Mouse (Mus musculus): ENCODE data around the gene Gm48552.

Gene Gm48552

DNA sequence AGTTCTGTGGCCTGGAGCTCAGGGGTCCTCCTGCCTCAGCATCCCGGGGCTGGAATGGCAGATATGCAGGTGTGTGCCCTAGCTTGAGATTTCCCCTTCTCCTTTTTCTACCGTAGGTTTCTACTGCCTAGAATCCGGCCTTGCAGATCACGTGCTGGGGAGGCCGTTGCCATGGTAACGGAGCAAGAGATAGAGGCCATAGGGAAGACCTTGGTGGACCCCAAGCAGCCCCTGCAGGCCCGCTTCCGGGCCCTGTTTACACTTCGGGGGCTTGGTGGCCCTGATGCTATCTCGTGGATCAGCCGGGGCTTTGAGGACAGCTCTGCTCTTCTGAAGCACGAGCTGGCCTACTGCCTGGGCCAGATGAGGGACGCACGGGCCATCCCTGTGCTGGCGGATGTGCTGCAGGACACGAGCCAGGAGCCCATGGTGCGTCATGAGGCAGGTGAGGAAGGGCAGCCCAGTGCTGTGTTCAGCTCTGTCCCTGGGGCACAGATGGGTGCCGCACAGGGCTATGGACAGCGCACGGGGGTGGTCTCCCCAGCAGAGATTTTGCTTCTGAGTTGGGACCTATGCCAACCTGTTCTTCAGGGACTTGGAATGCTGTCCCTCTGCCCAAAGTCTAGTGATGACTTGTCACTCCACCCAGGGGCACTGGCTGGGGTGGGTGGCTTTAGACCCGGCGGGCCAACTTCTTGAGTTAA is 3.0 kb upstream of the Gm48552 start:
- no peak for DNase-seq (ENCODE audit: low read depth, low spot score)

DNA sequence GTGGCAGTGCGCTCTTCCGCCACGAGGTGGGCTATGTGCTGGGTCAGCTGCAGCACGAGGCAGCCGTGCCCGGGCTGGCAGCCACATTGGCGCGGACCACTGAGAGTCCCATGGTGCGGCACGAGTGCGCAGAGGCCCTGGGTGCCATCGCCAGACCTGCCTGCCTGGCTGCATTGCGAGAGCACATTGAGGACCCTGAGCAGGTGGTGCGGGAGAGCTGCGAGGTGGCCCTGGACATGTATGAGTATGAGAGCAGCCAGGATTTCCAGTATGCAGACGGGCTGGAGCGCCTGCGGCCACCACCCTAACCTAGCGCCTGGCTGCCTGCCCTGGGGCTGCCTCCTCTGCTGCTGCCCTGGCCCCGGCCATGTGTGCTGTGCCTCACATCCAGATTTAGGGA is 1.1 kb upstream of the Gm48552 start:
- DNase-seq (ENCODE audit: low read depth, low spot score): no peak

DNA sequence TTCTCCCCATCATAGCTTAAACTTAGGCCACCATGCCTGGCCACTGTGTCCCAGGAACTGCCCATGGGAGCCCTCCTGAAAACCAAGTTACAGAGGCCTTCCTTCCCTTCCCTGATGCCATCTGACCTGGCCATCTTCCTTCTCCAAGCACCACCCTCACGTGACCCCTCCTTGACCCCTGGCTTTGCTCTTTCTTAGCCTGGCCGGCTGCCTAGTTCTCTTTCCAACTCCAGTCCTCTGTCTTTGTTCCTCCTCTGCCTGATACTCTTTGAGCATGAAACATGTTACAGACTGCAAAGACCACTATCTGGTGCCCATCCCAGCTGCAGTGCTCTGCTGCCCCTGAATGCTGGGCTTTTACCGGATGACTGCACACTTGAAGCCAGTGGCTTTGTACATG is 568 bp downstream of the Gm48552 start:
- no peak for DNase-seq (ENCODE audit: low read depth, low spot score)

DNA sequence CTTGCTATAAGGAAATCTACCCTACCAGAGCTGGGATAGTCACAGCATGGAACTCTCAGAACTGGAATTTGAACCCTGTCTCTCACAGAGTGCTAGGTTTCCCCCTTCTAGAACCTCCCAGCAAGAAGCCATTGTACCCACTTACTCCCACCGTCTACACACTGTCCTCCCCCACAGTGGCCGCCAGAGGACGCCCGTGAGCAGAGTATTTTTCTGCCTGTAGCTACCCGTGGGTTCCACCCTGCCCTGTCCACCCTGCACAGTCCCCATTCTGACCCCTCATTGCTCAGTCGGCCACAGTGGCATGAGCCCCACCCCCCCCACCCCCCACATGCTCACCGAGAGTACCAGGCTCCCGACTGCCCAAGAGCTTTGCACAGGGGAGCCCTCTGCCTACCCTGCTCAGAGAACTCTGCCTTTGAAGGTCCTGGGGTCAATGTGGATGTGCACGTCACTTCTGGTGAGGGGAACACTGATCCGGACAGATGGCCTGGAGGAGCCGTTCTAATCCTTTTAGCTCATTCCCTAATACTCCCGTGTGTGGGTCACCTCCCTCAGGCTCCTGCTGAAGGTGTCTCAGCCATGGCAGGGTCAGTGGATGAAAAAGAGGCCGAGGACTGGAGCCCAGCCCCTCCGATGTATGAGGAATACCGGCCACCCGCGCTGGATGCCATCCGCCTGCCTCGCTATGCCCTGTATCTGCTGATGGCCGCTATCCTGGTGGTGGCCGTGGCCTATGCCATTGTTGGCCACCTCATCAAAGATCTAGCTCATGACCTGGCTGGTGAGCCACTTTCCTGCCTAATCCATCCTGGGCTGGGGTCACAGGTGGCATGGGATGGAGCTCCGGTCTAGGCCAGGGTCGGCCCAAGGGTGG is 1.2 kb downstream of the Gm48552 start:
- no peak for DNase-seq (ENCODE audit: low read depth, low spot score)

DNA sequence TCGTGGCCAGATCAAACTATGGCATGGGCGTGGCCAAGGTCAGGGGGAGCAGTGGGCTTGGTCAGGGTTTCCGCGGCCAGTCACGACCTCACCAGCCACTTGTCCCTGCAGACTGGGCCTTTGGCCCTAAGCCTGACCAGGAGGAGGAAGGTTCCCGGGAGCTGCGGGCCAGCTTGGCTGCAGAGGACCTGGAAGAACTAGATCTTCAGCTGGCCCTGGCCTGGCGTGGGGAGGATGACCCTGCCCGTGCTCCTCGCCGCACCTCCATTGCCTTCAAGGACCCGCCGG is 1.8 kb downstream of the Gm48552 start:
- no peak for DNase-seq (ENCODE audit: low read depth, low spot score)

DNA sequence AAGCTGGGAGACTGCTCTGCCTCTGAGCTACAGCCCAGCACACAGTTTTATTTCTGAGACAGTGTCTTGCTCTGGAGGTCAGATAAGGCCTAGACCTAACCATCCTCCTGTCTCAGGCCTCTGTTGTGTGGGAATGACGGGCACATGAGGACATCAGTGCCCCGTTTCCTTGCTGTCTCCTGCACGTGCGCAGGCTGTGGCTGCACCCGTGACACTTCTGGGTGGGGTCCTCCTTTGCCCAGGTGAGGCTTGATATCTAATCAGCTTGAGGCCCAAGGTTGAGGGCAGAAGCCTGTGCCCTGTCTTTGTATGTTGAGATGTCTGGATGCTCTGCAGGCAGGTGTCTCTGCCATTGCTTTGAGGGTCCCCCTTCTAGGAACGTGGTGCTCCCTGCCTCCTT is 3.5 kb downstream of the Gm48552 start:
- no peak for DNase-seq (ENCODE audit: low read depth, low spot score)

DNA sequence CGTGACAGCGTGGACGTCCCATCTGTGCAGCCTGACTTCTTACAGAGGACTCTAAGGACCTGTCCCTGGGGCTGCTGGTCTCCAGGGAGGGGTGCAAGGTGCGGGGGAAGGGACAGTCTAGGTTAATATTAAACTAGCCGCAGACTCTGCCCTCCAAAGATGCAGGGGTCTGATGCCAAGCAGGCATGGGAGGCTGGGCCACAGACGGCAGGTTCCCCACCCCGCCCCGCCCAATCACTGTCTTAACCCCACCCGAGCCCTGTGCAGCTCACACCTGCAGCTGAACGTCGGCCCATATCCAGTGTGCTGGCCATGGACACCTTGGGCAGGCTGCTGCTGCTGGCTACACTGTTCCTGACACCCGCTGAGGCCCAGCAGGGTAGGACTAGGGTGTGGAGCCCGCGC is 4.0 kb downstream of the Gm48552 start, which contains the start of gene Smim24:
TSS of gene Smim24 (plus strand) at position 271 of the 405 bp plus-strand sequence.
- DNase-seq (ENCODE audit: low read depth, low spot score): no peak

DNA sequence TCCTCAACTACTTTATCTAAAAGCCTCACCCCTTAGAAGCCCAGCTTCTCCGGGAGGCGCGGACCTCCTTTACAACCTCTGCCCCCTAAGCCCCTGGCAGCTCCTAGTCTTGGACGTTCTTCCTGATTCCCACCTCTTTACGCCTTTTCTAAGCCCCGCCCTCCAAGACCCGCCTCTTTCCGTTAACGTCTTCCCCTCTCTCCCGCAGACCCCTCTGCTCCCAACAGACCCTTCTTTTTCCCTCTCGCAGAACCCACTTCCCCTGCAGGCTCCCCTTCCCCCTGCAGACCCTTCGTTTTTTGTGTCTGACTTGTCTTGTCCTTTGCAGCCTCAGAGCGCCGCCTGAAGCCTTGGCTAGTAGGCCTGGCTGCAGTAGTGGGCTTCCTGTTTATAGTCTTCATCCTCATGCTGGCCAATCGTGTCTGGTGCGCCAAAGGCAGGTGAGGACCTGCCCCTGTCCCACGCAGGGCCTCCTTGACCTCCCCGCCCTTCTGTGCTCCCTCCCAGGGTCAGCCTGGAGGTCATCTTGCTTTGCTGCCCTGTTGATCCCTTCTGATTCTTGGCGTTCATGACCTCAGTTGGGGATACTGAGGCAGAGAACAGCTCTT is 4.8 kb downstream of the Gm48552 start:
- DNase-seq (ENCODE audit: low read depth, low spot score): no peak

DNA sequence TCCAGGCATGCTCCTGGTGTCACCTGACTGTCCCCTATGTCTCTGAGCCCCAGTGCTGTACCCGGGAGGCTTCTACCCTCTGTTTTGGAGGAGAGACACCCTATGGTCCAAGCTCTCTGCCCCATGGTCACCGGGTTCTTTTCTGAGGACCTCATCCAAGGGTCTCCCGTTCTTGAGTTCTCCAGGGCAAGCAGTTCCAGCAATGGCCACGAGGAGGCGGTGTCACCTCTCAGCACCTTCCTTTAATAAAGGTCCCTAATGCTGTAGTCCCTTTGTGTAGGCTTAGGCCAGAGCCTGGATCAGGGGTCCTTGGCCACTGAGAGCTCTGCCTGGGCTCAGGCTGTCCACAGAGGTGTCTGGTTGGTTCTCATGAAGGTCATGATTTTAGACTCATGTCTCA is 6.3 kb downstream of the Gm48552 start:
- DNase-seq (ENCODE audit: low read depth, low spot score): no peak

DNA sequence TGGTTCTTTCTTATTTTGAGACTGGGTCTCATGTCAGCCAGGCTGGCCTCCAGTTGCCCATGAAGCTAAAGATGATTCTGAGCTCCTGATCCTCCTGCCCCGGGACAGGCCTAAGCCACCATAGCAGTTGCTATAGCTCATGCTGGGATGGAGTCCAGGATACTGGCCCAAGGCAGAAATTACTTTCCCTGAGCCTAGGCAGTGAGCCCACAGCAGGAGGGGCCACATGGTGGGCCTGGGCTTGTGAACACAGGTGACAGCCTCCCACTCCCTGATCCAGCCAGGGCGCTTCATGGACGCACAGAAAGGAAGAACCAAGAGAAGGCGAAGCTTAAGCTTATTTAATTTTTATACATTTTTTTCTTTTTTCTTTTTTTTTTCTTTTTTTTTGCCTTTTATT is 7.1 kb downstream of the Gm48552 start:
- no peak for DNase-seq (ENCODE audit: low read depth, low spot score)

DNA sequence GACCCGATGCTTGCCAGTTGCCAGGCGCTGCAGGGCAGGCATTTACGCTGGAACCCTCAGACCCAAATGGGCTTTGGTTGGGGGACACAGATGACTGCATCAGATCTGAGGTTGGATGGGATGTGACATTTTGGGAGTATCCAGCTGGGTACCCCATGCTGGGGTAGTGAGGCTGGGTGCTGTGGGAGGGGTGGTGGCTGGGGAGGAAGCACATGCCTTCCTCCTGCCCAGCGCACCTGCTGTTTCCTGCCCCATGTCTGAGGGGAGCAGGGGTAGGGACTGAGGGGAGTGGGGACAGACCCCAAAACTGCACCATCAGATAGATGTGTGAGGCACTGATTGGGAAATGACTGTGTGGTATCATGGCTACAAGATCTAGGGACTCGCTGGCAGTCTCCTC is 7.9 kb downstream of the Gm48552 start:
- no peak for DNase-seq (ENCODE audit: low read depth, low spot score)

DNA sequence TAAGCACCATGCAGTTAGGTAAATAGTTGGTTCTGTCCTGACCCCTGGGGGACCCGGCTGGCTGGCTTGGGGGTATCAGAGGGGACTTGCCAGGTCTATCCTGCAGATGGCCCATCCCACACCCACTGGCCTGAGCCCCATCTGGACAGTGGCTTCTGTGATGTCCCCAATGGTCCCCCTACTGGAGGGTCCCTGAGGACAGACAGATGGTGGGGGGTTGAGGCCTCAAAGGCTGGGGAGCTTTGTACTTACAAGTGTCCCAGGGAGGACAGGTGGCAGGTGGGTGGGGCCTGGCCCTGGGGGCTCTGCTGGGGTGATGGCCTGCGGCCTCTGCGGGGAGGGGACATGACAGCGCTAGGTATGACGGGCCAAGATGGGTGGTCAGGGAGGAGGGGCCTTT is 10.5 kb downstream of the Gm48552 start:
- no peak for DNase-seq (ENCODE audit: low read depth, low spot score)

DNA sequence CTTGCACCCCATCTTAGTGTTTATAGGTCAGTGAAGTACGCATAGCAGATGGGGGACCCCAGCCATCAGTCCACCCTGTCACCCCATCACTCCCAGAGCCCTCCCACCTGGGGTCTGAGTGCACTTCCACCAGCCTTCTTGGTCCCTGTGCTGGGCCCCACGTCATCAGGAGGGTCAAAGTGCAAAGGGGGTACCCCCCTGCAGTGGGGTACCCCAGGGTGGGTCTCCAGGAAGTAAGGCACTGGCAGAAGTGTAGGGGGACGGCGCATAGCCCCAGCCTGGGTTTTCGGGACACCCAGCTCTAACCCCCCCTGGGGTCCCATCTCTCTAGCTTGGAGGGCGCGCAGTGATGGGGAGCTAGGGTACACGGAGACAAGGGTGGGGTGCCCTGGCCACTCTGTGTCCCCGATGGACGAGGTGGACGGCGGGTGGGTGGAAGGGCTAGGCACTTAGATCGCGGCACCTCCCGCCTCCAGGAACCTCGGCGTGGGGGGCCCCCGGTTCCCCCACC is 11.0 kb downstream of the Gm48552 start:
- DNase-seq (ENCODE audit: low read depth, low spot score): no peak

DNA sequence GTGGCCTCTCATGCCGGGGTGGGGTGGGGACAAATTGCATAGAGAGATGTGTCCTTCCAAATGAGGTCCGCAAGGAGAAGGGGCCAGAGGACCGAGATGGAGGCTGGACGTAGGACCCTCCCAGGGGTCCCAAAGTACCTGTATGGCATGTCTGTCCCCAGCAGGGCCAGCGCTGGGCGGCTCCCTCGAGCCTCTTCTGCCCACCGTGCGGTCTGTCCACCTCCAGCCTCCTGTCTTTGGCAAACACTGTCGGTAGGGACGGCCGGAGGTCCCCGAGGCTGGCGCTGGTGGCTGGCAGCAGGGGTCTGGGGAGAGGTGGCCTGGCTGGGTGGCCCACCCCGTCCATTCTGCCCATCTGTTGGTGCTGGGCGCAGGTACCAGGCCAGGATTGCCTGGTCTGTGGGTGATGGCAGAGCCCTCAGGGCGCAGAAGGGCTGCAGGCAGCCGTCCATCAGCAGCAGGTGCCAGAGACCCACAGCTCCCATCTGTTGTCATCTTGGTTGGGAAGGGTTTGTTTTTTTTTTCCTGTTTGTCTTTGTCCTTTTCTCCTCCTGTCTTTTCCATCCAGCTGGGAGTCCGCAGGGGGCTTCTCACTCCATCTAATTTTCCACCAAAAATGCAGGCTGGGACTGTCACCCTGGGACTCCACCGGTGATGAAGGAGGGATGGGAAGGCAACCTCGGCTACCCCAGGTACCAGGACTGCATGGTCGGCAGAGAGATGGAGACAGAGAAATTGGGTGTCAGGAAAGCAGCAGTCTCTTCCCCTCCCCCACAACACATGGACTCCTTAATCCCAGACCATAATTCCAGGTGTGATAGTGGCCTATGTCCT is 11.8 kb downstream of the Gm48552 start:
- no peak for DNase-seq (ENCODE audit: low read depth, low spot score)

DNA sequence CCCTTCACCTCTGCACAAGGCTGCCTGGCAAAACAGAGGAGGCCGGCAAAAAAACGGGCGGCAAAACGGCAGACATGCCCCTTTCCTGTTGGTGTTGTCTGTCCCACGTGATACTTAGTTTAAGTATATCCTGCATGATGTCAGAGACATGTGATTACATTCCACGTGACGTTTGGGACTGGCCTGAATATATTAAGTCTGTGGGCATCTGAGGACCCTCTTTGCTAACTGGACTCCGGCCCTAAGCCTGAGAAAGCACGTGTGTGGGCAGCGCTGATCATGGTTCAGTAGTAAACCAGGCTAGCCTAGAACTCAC is 12.4 kb downstream of the Gm48552 start:
- DNase-seq (ENCODE audit: low read depth, low spot score): no peak

DNA sequence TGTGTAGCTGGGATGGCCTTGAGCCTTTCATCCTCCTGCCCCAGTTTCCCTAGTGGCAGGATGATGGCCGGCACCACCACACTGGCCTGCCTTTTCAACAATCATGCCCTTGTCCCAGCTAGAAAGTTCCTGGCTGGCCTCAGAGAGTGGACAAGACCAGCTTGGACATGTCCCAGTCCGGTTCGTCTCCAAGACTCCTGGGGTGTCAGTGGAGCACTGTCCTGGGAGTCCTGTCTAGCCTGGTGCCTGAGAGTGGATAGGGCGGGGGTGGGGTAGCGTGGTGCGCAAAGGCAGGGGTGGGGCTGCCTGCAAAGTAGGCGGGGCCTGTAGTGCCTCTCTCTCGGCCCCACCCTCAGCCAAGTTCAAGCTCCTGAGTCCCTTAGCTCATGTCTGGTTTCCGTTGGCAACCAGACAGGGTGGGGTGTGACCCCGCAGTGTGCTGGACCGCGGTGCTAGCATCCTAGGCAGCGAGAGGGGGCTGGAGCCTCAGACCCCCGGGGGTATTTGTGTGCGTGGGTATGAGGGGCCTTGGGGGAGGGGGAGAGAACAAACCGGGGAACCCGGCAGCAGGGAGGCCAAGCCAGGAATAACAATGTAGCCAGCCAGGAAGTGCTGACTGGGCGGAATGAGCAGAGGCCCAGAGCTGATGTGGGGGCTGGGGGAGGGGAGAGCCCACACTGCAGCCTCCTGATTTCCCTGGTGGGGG is 12.9 kb downstream of the Gm48552 start:
- no peak for DNase-seq (ENCODE audit: low read depth, low spot score)

DNA sequence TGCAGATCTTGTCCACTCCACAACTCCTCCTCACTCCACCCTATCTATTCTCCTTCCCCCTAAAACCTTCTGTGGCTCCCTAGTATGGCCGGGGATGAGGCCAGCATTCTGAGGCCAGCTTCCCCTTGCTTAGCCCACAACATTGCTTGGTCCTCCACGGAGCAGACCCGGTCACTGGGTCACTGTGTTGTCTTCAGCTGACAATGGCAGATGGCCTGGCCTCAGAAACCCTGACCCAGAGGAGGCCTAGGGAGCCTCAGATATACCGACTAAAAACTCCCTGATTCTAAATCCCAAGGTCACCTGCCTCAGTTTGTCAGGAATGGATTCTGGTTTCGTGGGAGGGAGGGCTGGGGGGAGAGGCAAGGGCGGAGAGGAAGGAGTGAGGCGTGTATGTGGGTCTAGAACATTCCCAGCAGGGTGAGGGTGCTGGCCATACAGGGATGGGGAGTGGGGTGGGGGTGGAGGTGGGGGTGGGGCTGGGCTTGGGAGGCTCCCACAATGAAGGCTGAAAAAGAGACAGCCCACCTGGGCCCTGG is 13.5 kb downstream of the Gm48552 start:
- DNase-seq (ENCODE audit: low read depth, low spot score): no peak

DNA sequence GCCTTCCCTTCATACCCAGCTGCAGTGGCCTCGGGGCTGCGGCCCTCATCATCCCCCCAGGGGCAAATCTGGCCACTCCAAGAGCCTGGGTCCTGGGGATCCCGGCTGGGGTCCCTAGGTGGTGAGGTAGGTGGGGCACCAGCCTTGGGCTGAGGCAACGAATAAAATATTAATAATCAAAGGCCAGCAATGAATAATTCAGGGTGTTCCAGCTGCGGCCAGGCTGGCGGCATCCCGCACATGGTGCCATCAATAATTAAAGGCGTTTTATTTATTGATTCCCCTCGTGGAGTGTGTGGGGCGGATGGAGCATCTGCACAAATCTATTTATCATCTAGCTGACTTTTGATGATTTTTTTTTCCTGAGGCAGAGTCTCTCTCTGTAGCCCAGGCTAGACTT is 14.7 kb downstream of the Gm48552 start:
- DNase-seq (ENCODE audit: low read depth, low spot score): no peak

DNA sequence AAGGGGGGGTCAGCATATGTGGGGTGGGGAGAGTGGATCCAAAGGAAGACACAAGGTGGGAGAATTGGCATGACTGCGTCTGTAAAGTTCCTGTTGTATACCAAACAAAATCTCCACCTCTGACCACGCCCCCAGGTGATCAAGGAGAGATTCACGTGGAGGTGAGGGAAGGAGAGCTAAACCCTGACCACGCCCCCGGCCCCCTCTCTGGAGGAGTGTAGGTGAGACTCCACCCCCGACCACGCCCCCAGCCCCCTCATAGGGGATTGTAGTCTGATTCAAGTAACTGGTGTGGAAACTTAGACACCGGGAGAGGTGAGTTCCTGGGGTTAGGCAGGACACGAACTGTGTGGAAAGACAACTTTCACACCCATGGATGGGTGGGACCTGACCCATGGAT is 15.3 kb downstream of the Gm48552 start:
- no peak for DNase-seq (ENCODE audit: low read depth, low spot score)

DNA sequence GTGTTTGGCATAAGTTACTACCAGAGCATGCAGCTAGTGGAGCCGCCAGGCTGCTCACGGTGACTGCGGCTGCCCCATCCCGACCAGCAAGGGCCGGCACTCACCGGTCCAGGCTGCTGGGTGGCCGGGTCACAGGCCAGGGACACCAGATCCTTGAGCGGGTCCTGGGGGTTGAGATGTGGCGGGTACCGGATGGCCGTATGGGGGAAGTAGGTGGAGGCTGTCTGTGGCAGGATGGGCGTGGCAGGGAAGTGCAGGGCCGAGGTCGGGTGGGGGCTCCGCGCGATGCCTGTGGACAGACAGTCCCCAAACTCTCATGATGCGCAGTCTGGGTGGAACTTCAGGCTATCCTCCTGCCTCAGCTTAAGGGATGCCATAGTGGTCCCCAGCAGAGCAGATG is 15.9 kb downstream of the Gm48552 start:
- DNase-seq (ENCODE audit: low read depth, low spot score): no peak

DNA sequence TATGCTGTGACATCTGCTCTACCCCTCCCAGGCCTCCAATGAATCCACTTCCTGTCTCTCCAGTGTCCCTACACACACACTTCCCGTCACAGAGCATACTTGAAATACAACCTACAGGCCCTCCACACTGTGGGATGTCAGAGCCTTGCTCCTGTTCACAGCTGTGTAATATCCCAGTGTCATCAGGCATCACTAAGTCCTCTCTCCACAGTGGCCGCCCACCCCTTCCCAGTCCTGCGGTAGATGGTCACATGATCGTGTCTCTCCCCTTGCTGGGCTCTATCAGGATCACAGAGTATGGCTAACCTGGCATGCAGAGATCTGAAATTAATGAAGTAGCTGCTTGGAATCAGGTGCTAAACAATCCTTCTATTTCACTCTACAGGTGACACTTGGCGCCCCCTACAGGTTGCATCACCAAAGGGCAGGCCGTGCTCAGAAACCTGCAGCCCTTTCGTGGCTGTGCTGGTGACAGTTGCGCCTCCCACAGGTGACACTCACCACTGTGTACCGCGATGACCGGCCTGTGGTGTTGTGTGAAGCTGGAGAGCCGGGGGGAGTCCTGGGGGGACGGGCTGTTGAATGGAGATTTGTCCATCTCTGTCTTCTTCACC is 16.9 kb downstream of the Gm48552 start:
- DNase-seq (ENCODE audit: low read depth, low spot score): no peak

Data from telencephalon, adult 2 months (tissue).